Mouse (Mus musculus) splenic B cell, adult 2 months (primary cell): ENCODE data around the gene Actb.

Experiments used
- DNase-seq: peaks from one replicate; pipeline ENCODE4 v3.0.0-alpha.2; 2011; ENCODE audit warnings: low read depth, low spot score
- H3K27me3 ChIP-seq: 2 replicates; pipeline ENCODE4 v1.6.1; 2012; ENCODE audit warnings: mild to moderate bottlenecking, low read length, moderate library complexity, mixed read lengths; ENCODE audit not compliant: control insufficient read depth, poor library complexity, insufficient read depth, severe bottlenecking
- H3K36me3 ChIP-seq: 2 replicates; pipeline ENCODE4 v1.6.1; 2012; ENCODE audit warnings: mild to moderate bottlenecking, low read length, moderate library complexity, mixed read lengths; ENCODE audit not compliant: control insufficient read depth, poor library complexity, insufficient read depth, severe bottlenecking

The Actb gene

GRCm38 (mm10) chr5:142853585-142853984, 53.0 kb downstream of the Actb start:
- Histone ChIP-seq H3K36me3 (no peaks in the 10 kb centered on the region), H3K27me3 (no peaks in the 10 kb centered on the region)
- DNase-seq: no peak
